Mouse (Mus musculus): ENCODE measurements around the gene Eomes. TPM values are rescaled to one million over a fixed set of nuclear protein-coding genes. Genes with fewer than 3 reads are reported as not detected.
A peak's percentile ranks its signal among the peaks of the same experiment; 100 is the strongest.

Gene Eomes
- polyA plus RNA-seq, 1 experiment from 2014 or later = 0.18 TPM

GRCm38 (mm10) chr9:118508601-118509000 is 30.6 kb downstream of the Eomes start:
- 81% methylated on average over 7 of the region's 7 CpGs for WGBS

GRCm38 (mm10) chr9:118510941-118511690 is 33.1 kb downstream of the Eomes start:
- ATAC-seq = 0 out of 2 replicates have a peak, but pooled peaks have one; percentile 8
- Histone ChIP-seq H3K9ac (no peak overlapping the region), H3K27ac (peak overlapping the region; percentile 40), H3K4me1 (replicated peaks) (peaks cover 34% of the 10 kb centered on the region), H3K4me2 (replicated peaks) (no peak overlapping the region; the same call in 1 of the 2 replicates), H3K9me3 (no peaks in the 10 kb centered on the region), H3K27me3 (replicated peaks) (no peaks in the 10 kb centered on the region), H3K36me3 (peaks cover 7% of the 10 kb centered on the region; the same call in 1 of the 2 replicates), H3K4me3 (replicated peaks) (no peak overlapping the region)
- WGBS = 62% methylated on average over 15 of the region's 15 CpGs

More at GRCm38 (mm10) chr9:118508601-118509000, 30.6 kb downstream of the Eomes start:
- Histone ChIP-seq H3K9ac (no peak overlapping the region), H3K9me3 (no peaks in the 10 kb centered on the region), H3K27me3 (replicated peaks) (no peaks in the 10 kb centered on the region), H3K27ac (no peak overlapping the region), H3K4me2 (replicated peaks) (peak overlapping the region; percentile 20; the same call in 1 of the 2 replicates), H3K4me1 (replicated peaks) (peaks cover 34% of the 10 kb centered on the region), H3K36me3 (no peaks in the 10 kb centered on the region), H3K4me3 (replicated peaks) (no peak overlapping the region)
- ATAC-seq = no peak

GRCm38 (mm10) chr9:118512681-118513233 is 34.7 kb downstream of the Eomes start:
- peak; percentile 90 for ATAC-seq
- Histone ChIP-seq H3K27me3 (replicated peaks) (no peaks in the 10 kb centered on the region), H3K27ac (peak overlapping the region; percentile 37; the same call in 1 of the 2 replicates), H3K36me3 (peaks cover 7% of the 10 kb centered on the region; the same call in 1 of the 2 replicates), H3K4me3 (replicated peaks) (no peak overlapping the region), H3K4me1 (replicated peaks) (peaks cover 27% of the 10 kb centered on the region), H3K4me2 (replicated peaks) (0 out of 2 replicates have a peak overlapping the region, but pooled peaks have one; percentile 5), H3K9me3 (no peaks in the 10 kb centered on the region), H3K9ac (no peak overlapping the region)
- 60% methylated on average over 3 of the region's 3 CpGs for WGBS

- WGBS = 92% methylated on average over 6 of the region's 6 CpGs
- Histone ChIP-seq H3K27me3 (replicated peaks) (no peaks in the 10 kb centered on the region), H3K36me3 (peaks cover 7% of the 10 kb centered on the region; the same call in 1 of the 2 replicates)
Observed at GRCm38 (mm10) chr9:118515476-118515875, 37.5 kb downstream of the Eomes start.

GRCm38 (mm10) chr9:118516162-118516561 is 38.1 kb downstream of the Eomes start:
- Histone ChIP-seq H3K4me1 (replicated peaks) (peaks cover 22% of the 10 kb centered on the region; the same call in 1 of the 2 replicates), H3K4me3 (replicated peaks) (no peak overlapping the region), H3K9ac (no peak overlapping the region), H3K4me2 (replicated peaks) (no peak overlapping the region), H3K27ac (no peak overlapping the region), H3K27me3 (replicated peaks) (no peaks in the 10 kb centered on the region), H3K36me3 (peaks cover 7% of the 10 kb centered on the region; the same call in 1 of the 2 replicates), H3K9me3 (no peaks in the 10 kb centered on the region)
- no peak for ATAC-seq
- WGBS = 90% methylated on average over 3 of the region's 3 CpGs

More at GRCm38 (mm10) chr9:118515476-118515875, 37.5 kb downstream of the Eomes start:
- Histone ChIP-seq H3K4me1 (replicated peaks) (peaks cover 24% of the 10 kb centered on the region; the same call in 1 of the 2 replicates), H3K9ac (no peak overlapping the region), H3K4me2 (replicated peaks) (no peak overlapping the region), H3K4me3 (replicated peaks) (no peak overlapping the region), H3K9me3 (no peaks in the 10 kb centered on the region), H3K27ac (no peak overlapping the region)
- ATAC-seq = no peak

GRCm38 (mm10) chr9:118517619-118518018 is 39.6 kb downstream of the Eomes start:
- peaks cover 7% of the 10 kb centered on the region; the same call in 1 of the 2 replicates for H3K36me3 ChIP-seq
- H3K27me3 ChIP-seq (replicated peaks) = no peaks in the 10 kb centered on the region
- H3K9ac ChIP-seq = no peak overlapping the region
- no peak overlapping the region for H3K27ac ChIP-seq
- 98% methylated on average over 5 of the region's 8 CpGs for WGBS
- no peak for ATAC-seq
- no peak overlapping the region for H3K4me3 ChIP-seq (replicated peaks)
- no peaks in the 10 kb centered on the region for H3K9me3 ChIP-seq
- H3K4me2 ChIP-seq (replicated peaks) = no peak overlapping the region
- H3K4me1 ChIP-seq (replicated peaks) = peaks cover 13% of the 10 kb centered on the region; the same call in 1 of the 2 replicates

GRCm38 (mm10) chr9:118519101-118519500 is 41.1 kb downstream of the Eomes start:
- Histone ChIP-seq H3K9ac (no peak overlapping the region), H3K27me3 (replicated peaks) (no peaks in the 10 kb centered on the region), H3K36me3 (peaks cover 14% of the 10 kb centered on the region; the same call in 1 of the 2 replicates), H3K4me2 (replicated peaks) (no peak overlapping the region), H3K4me1 (replicated peaks) (peaks cover 13% of the 10 kb centered on the region; the same call in 1 of the 2 replicates), H3K4me3 (replicated peaks) (no peak overlapping the region), H3K9me3 (no peaks in the 10 kb centered on the region), H3K27ac (no peak overlapping the region)
- no peak for ATAC-seq
- 68% methylated on average over 8 of the region's 8 CpGs for WGBS

GRCm38 (mm10) chr9:118520011-118520410 is 42.0 kb downstream of the Eomes start:
- ATAC-seq = no peak
- no peak overlapping the region for H3K4me3 ChIP-seq (replicated peaks)
- no peaks in the 10 kb centered on the region for H3K9me3 ChIP-seq
- no peak overlapping the region for H3K9ac ChIP-seq
- 0 out of 2 replicates have a peak overlapping the region, but pooled peaks have one; percentile 19 for H3K4me2 ChIP-seq (replicated peaks)
- no peaks in the 10 kb centered on the region for H3K27me3 ChIP-seq (replicated peaks)
- 36% methylated on average over 8 of the region's 8 CpGs for whole genome bisulfite sequencing
- peaks cover 10% of the 10 kb centered on the region; the same call in 1 of the 2 replicates for H3K36me3 ChIP-seq
- H3K27ac ChIP-seq = 0 out of 2 replicates have a peak overlapping the region, but pooled peaks have one; percentile 17
- H3K4me1 ChIP-seq (replicated peaks) = peaks cover 13% of the 10 kb centered on the region; the same call in 1 of the 2 replicates

- Histone ChIP-seq H3K4me3 (replicated peaks) (no peak overlapping the region), H3K9me3 (no peaks in the 10 kb centered on the region), H3K9ac (no peak overlapping the region), H3K4me2 (replicated peaks) (no peak overlapping the region), H3K36me3 (0 out of 2 replicates have a peak, but pooled peaks cover 6% of the 10 kb centered on the region), H3K27ac (no peak overlapping the region), H3K27me3 (replicated peaks) (no peaks in the 10 kb centered on the region), H3K4me1 (replicated peaks) (peaks cover 13% of the 10 kb centered on the region; the same call in 1 of the 2 replicates)
- ATAC-seq = no peak
- 35% methylated on average over 3 of the region's 3 CpGs for WGBS
Observed at GRCm38 (mm10) chr9:118520858-118521257, 42.8 kb downstream of the Eomes start.

GRCm38 (mm10) chr9:118521659-118522058 is 43.6 kb downstream of the Eomes start:
- no peak for ATAC-seq
- H3K9me3 ChIP-seq = no peaks in the 10 kb centered on the region
- no peak overlapping the region for H3K4me3 ChIP-seq (replicated peaks)
- 89% methylated on average over 8 of the region's 8 CpGs for WGBS
- H3K4me1 ChIP-seq (replicated peaks) = peaks cover 13% of the 10 kb centered on the region; the same call in 1 of the 2 replicates
- H3K9ac ChIP-seq = no peak overlapping the region
- H3K27me3 ChIP-seq (replicated peaks) = no peaks in the 10 kb centered on the region
- no peak overlapping the region for H3K4me2 ChIP-seq (replicated peaks)
- H3K36me3 ChIP-seq = peaks cover 11% of the 10 kb centered on the region
- H3K27ac ChIP-seq = no peak overlapping the region

GRCm38 (mm10) chr9:118523738-118524137 is 45.7 kb downstream of the Eomes start:
- peaks cover 21% of the 10 kb centered on the region for H3K36me3 ChIP-seq
- 86% methylated on average over 11 of the region's 11 CpGs for WGBS
- no peaks in the 10 kb centered on the region for H3K27me3 ChIP-seq (replicated peaks)
- H3K4me3 ChIP-seq (replicated peaks) = no peak overlapping the region
- H3K9me3 ChIP-seq = no peaks in the 10 kb centered on the region
- H3K4me2 ChIP-seq (replicated peaks) = no peak overlapping the region
- ATAC-seq = no peak
- H3K9ac ChIP-seq = no peak overlapping the region
- no peak overlapping the region for H3K27ac ChIP-seq
- H3K4me1 ChIP-seq (replicated peaks) = peaks cover 11% of the 10 kb centered on the region; the same call in 1 of the 2 replicates

- ATAC-seq = no peak
- WGBS = 91% methylated on average over 18 of the region's 18 CpGs
- H3K4me2 ChIP-seq (replicated peaks) = no peak overlapping the region
Observed at GRCm38 (mm10) chr9:118527056-118527455, 49.0 kb downstream of the Eomes start.

More at GRCm38 (mm10) chr9:118527056-118527455, 49.0 kb downstream of the Eomes start:
- Histone ChIP-seq H3K27ac (no peak overlapping the region), H3K27me3 (replicated peaks) (no peaks in the 10 kb centered on the region), H3K9me3 (no peaks in the 10 kb centered on the region), H3K4me1 (replicated peaks) (no peaks in the 10 kb centered on the region), H3K4me3 (replicated peaks) (no peak overlapping the region), H3K36me3 (peaks cover 26% of the 10 kb centered on the region), H3K9ac (no peak overlapping the region)

Data from intestine, embryonic 15.5 days (tissue).